Mouse (Mus musculus) thymus, adult 2 months (tissue): ENCODE results near the gene Tnfrsf9.

ENCODE experiments used
- CTCF ChIP-seq: fragments of 200-500 bp; IDR thresholded peaks from 2 replicates; pipeline ENCODE4 v1.5.1; 2012; ENCODE audit warnings: mild to moderate bottlenecking, control low read depth, low read length, moderate library complexity, borderline replicate concordance; ENCODE audit not compliant: control insufficient read depth, poor library complexity, insufficient read depth; ENCODE audit errors: extremely low read depth
- POLR2A ChIP-seq: fragments of 200-500 bp; IDR thresholded peaks from 2 replicates; pipeline ENCODE4 v1.6.1; 2012; ENCODE audit warnings: mild to moderate bottlenecking, low read length, control low read depth, moderate library complexity; ENCODE audit not compliant: control insufficient read depth, poor library complexity, insufficient read depth; ENCODE audit errors: extremely low read depth

DNA sequence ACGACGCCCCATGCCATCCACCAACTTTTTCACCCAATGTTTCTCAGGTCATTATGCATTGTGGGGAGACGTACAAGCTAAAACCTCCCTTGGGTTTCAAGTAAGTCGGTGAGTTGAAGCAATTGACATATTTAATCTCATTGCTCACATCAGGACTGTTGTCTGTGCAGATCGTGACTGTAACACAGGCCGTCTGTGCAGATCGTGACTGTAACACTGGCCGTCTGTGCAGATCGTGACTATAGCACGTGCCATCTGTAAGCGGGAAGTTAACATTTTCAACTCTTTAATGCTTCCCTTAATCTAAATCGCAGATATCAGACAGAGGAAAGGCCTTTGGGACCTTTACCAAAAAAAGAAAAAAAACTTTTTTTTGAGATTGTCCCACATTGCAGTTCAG, 619 bp upstream of the Tnfrsf9 start:
- no peak for TF ChIP-seq POLR2A
- no peak for TF ChIP-seq CTCF
